Mouse (Mus musculus): ENCODE measurements around the gene Emd.
"Not testable (repeated sequence)": the region's sequence is repeated elsewhere in the genome, so short reads cannot be mapped to it uniquely, and the experiment has no call there.

The Emd gene

DNA sequence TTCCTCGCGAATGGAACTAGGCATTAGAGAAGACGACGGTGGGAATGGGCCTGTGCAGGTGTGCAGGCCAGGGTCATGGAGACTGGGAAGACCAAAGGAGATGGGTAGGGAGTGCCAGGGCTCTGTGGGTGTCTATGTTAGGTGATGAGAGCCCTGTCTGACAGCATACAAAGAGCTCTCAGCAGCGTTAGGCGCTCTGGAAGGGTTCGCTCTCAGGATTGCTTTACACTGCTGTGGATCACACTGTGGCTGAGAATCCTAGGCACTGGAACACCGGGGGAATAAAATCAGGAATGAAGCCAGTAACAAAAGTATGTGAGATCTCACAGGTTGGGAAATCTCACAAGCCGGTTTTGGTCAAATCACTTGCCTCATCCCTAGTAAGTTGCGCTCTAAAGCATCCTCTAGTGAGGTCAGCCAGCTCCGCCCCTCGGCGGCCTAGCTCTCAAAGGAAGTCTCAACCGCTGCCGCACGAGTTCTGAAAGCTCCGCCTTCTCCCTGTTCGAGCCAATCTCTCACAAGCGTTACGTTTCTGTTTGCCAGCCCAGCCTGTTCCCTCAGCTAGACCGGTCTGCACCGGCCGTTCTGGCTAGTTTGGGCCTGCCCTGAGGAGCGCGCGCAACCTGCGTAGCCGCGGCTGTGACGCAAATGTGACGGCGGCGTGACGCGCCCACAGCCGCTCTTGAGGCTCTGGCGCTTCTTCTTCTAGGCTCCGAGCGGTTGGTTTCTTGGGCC lies at the start of gene Emd:
TSS of gene Emd (plus strand) at position 535 of the 735 bp plus-strand sequence.
- DNase-seq (ENCODE audit: low spot score in 2 of 2) = peak; percentile 93

DNA sequence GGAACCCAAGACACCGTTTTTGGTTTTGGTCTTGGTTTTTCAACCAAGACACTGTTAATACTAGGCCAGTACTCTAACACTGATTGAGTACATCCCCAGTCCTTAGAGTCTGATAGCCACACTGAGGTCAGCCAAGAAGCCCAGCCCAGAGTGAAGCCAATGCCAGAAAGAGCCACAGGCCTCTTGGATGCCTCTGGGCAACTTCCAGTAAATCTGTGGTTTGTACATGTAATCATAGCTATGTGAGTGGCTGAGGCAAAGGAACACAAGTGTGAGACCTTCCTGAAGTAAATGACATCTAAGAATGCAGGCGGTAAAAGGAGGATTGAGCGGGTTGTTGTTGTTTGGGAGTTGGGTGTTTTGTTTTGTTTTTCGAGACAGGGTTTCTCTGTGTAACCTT lies 36.0 kb upstream of the Emd start:
- DNase-seq (ENCODE audit: low spot score in 2 of 2) = no peak

DNA sequence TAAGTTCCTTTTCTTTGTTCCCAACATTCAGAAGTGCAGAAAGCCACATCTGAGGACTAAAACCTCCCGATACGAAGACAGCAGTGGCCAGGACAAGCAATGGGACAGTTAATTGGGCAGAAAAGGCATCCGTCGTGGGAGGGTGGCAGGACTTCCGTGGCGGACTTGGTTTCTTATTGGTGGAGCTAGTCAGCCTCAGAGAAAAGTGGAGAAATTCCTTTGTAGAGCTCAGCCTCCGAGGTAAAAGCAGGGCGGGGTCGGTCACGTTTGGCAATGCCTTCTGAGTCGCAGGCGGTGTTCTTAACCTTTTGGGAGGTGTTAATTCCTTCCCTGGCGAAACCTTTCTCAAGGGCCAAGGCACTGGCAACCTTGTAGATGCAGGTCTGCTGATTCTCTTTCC lies 35.0 kb upstream of the Emd start:
- no peak for DNase-seq (ENCODE audit: low spot score in 2 of 2)

DNA sequence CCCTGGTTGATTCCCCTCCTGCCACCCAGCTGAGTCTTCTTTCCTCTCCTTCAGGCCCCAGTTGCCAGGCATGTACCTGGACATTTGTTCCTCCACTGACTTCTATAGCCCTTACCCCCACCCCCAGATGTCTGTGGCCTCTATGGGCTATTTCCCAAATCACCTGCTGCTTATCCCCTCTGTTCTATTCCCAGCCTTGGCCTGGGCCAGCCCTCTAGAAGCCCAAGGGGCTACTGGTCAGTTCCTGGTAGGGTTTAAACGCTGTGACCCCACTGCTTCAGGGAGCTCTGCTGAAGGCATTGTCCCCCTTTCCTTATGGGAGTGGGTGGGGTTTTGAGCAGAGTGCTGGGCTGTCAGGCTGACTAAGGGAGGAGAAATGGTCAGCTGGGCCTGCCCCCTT lies 34.4 kb upstream of the Emd start:
- not testable (repeated sequence) for DNase-seq (ENCODE audit: low spot score in 2 of 2)

GRCm38 (mm10) chrX:74230038-74230437 lies 24.4 kb upstream of the Emd start:
- DNase-seq (ENCODE audit: low spot score in 2 of 2) = no peak

- DNase-seq (ENCODE audit: low spot score in 2 of 2) = no peak
Observed at GRCm38 (mm10) chrX:74233196-74233595, 21.3 kb upstream of the Emd start.

GRCm38 (mm10) chrX:74240332-74240731 lies 14.2 kb upstream of the Emd start:
- no peak for DNase-seq (ENCODE audit: low spot score in 2 of 2)

DNA sequence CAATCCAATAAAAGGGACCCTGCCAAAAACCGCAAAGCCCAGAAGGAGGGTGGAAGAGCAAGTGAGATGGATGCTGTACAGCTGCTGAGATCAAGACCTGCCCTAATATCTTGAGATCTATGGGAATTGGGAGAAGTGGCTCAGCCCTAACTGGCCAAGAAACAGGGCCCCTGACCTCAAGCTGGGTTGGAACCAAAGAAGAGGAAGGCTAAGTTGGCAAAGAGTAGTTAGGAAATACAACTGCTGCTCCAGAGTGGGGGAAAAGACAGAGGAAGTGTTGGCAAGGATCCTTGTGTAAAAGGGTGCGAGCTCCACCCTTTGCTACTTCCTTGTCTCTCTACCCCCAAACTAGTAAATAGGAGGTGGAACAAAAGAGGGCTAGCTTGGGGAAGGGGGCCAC lies 11.1 kb upstream of the Emd start:
- DNase-seq (ENCODE audit: low spot score in 2 of 2) = no peak

DNA sequence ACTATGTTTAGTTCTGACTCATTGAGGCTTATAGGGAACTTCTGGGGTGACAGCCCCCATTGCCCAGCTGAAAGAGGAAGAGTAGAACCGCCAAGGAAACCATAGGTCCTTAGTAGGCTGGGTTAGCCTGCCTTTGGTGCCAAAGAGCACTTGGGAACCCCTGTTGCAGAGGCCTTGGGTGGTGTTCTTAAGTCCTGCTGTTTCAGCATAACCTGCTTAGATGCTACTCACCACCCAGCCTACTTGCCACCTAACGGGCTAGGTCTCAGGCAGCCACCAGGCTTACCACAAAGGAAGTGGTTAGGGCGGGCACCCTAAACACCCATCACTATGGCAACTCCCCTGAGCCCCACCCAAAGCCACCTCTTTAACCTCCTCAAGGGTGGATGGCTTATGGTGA lies 10.7 kb upstream of the Emd start:
- peak; percentile 85 to 87 for DNase-seq (ENCODE audit: low spot score in 2 of 2)

DNA sequence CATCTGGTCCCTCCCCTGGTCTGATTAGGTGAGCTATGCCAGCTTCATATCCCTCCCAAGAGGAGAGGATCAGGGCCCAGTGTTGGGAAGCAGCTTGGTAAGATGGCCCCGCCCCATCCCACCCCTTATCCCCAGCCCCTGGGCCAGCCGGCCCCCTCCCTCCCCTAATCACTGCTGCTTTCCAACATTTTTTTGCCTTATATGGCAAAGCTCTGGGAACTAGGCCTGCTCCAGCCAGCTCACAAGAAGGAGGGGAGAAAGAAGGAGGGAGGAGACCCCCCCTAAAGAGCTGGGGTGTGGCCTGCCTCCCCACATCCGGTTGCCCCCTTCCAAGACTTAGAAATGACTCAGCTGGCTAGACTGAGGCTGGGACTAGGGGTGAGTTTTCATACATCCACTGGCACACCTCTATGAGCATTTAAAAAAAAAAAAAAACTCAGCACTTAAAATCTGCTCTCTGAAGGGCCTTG lies 9.8 kb upstream of the Emd start:
- peak; percentile 62 to 63 for DNase-seq (ENCODE audit: low spot score in 2 of 2)

GRCm38 (mm10) chrX:74245107-74245506 lies 9.4 kb upstream of the Emd start:
- DNase-seq (ENCODE audit: low spot score in 2 of 2) = no peak

GRCm38 (mm10) chrX:74245687-74246086 lies 8.8 kb upstream of the Emd start:
- peak; percentile 77 to 82 for DNase-seq (ENCODE audit: low spot score in 2 of 2)

GRCm38 (mm10) chrX:74246213-74246681 lies 8.2 kb upstream of the Emd start:
- DNase-seq (ENCODE audit: low spot score in 2 of 2) = peak; percentile 87 to 89

- DNase-seq (ENCODE audit: low spot score in 2 of 2) = peak; percentile 55 to 68
Observed at GRCm38 (mm10) chrX:74246693-74247092, 7.8 kb upstream of the Emd start.

- DNase-seq (ENCODE audit: low spot score in 2 of 2) = peak; percentile 55 to 63
Observed at GRCm38 (mm10) chrX:74248651-74249050, 5.8 kb upstream of the Emd start.

- DNase-seq (ENCODE audit: low spot score in 2 of 2) = peak; percentile 72 to 74
Observed at GRCm38 (mm10) chrX:74249615-74250014, 4.9 kb upstream of the Emd start, which contains the start of gene Flna. Gene Flna, minus strand, starts transcription at chrX:74249820.

GRCm38 (mm10) chrX:74254888-74255565 lies 540 bp downstream of the Emd start:
- no peak for DNase-seq (ENCODE audit: low spot score in 2 of 2)

DNA sequence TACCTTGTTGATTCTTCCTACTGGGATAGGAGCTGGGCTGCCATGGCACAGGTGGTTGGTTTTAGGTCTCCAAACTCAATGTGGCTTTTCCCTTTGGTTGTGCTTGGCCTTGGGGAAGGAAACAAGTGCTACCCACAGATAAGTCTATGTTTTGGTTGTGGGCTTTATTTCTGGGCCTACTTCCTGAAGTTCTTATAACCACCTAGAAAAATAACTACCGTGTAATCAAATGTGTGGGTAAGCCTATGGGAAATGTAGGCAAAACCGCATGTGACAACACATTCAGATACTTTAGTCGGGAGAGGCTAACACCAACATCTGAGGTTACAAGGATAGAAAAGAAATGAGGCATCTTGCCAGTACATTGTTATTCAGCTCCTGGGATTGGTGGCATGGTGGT lies 3.3 kb downstream of the Emd start:
- DNase-seq (ENCODE audit: low spot score in 2 of 2) = no peak

- no peak for DNase-seq (ENCODE audit: low spot score in 2 of 2)
Observed at GRCm38 (mm10) chrX:74269736-74270061, 15.2 kb downstream of the Emd start.

DNA sequence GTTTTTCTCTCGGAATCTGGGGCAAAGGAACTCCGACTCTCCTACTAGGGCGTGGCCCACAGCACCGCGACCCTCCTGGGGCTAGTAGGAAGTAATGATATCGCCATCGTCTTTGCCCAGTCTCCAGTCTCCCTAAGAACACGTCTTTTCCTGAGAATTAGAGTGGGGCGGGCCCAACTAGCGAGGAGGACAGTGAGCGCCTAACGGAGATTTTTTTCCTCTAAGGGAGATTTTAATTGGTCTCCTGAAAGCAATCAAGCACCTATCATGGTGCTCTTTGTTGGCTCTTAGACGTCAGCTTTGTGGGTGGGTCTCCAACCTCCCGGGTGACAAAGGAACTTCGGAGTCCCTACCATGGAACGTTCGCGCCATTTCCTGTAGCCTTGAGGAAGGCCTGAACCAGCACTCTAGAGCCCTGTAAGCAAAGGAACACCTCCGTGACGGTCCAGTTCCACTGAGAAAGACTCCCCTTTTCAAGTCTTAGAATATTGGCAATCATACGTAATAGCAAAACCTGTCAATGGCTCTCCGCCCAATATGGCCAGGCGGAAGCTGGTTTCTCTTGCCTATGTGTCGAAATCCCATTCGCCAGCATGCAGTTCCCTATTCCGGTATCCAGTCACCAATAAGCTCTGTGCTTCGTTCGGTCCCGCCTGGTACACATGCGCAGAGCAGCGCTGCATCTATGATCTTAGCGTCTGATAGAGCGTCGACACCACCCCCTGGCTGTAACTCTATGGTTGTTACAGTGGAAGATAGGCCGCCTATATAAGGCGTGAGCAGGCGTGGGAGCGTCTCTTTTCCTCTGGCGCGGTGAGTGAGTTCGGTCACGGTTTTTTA lies 15.8 kb downstream of the Emd start, which contains the start of gene Rpl10:
TSS of gene Rpl10 (plus strand) at position 751 of the 840 bp plus-strand sequence.
- peak; percentile 91 to 92 for DNase-seq (ENCODE audit: low spot score in 2 of 2)

DNA sequence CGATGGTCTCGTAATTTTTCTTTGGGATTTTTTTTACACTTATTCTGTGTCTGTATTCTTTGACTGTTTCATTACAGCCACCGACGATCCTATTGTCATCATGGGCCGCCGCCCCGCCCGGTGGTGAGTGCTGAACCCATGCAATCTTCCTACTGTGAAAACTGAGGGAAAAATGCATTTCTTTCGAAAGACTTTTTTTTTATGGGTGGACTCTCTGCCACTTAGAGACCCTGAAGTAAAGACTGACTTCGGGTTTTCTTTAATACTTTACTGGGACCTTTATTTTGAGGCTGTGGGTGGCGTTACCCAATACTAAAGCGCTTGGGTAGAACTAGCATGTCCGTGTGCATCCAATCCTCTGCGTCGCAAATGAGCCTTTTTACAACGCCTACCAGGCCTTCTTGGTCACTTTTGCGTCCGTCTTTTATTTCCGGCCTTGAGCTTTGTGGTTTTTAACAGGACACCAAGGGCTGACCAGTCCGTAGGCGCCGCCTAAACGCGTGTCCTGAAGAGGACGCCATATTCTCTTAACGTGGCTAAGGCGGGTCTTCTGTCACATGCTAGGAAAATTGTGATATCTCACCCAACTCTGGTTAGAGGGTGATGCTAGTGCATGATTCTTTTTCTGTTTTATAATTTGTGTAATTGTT lies 16.5 kb downstream of the Emd start:
- peak in 1 of 2 experiments; percentile 17 for DNase-seq (ENCODE audit: low spot score in 2 of 2)
